Mouse (Mus musculus): ENCODE data around the gene Timm10.
A peak's percentile ranks its signal among the peaks of the same experiment; 100 is the strongest.
"Not testable (repeated sequence)": the region's sequence is repeated elsewhere in the genome, so short reads cannot be mapped to it uniquely, and the experiment has no call there.

Timm10 gene

GRCm38 (mm10) chr2:84826488-84827282, at the start of gene Timm10:
Timm10 (plus strand) TSS chr2:84826997.
- peak; percentile 90 for DNase-seq (ENCODE audit: low spot score)

- no peak for DNase-seq (ENCODE audit: low spot score)
Measured at GRCm38 (mm10) chr2:84777706-84778105, 49.1 kb upstream of the Timm10 start.

- DNase-seq (ENCODE audit: low spot score): no peak
Measured at GRCm38 (mm10) chr2:84779210-84779609, 47.6 kb upstream of the Timm10 start.

GRCm38 (mm10) chr2:84783315-84783714, 43.5 kb upstream of the Timm10 start:
- no peak for DNase-seq (ENCODE audit: low spot score)

GRCm38 (mm10) chr2:84783840-84784566, 42.8 kb upstream of the Timm10 start:
- DNase-seq (ENCODE audit: low spot score): no peak

GRCm38 (mm10) chr2:84788316-84788715, 38.5 kb upstream of the Timm10 start:
- DNase-seq (ENCODE audit: low spot score): no peak

- DNase-seq (ENCODE audit: low spot score): no peak
Measured at GRCm38 (mm10) chr2:84790418-84790817, 36.4 kb upstream of the Timm10 start.

GRCm38 (mm10) chr2:84792516-84792915, 34.3 kb upstream of the Timm10 start:
- DNase-seq (ENCODE audit: low spot score): no peak

GRCm38 (mm10) chr2:84793154-84793553, 33.6 kb upstream of the Timm10 start:
- DNase-seq (ENCODE audit: low spot score): no peak

- no peak for DNase-seq (ENCODE audit: low spot score)
Measured at GRCm38 (mm10) chr2:84793871-84794270, 32.9 kb upstream of the Timm10 start.

GRCm38 (mm10) chr2:84797833-84798492, 28.8 kb upstream of the Timm10 start:
- peak; percentile 59 for DNase-seq (ENCODE audit: low spot score)

- peak; percentile 63 for DNase-seq (ENCODE audit: low spot score)
Measured at GRCm38 (mm10) chr2:84798493-84798921, 28.3 kb upstream of the Timm10 start, which contains the start of gene Ube2l6. Ube2l6 (plus strand) TSS chr2:84798828.

- peak; percentile 45 for DNase-seq (ENCODE audit: low spot score)
Measured at GRCm38 (mm10) chr2:84799041-84799561, 27.7 kb upstream of the Timm10 start.

- no peak for DNase-seq (ENCODE audit: low spot score)
Measured at GRCm38 (mm10) chr2:84800304-84800703, 26.5 kb upstream of the Timm10 start.

- DNase-seq (ENCODE audit: low spot score): not testable (repeated sequence)
Measured at GRCm38 (mm10) chr2:84801223-84801622, 25.6 kb upstream of the Timm10 start.

- no peak for DNase-seq (ENCODE audit: low spot score)
Measured at GRCm38 (mm10) chr2:84803963-84804362, 22.8 kb upstream of the Timm10 start.

- DNase-seq (ENCODE audit: low spot score): no peak
Measured at GRCm38 (mm10) chr2:84806546-84806945, 20.3 kb upstream of the Timm10 start.

GRCm38 (mm10) chr2:84809330-84809729, 17.5 kb upstream of the Timm10 start:
- no peak for DNase-seq (ENCODE audit: low spot score)

- no peak for DNase-seq (ENCODE audit: low spot score)
Measured at GRCm38 (mm10) chr2:84810526-84810885, 16.3 kb upstream of the Timm10 start.

GRCm38 (mm10) chr2:84810886-84811577, 15.8 kb upstream of the Timm10 start:
- peak; percentile 85 for DNase-seq (ENCODE audit: low spot score)

- DNase-seq (ENCODE audit: low spot score): peak; percentile 84
Measured at GRCm38 (mm10) chr2:84811880-84812279, 14.9 kb upstream of the Timm10 start.

- no peak for DNase-seq (ENCODE audit: low spot score)
Measured at GRCm38 (mm10) chr2:84812676-84813075, 14.1 kb upstream of the Timm10 start.
